Mouse (Mus musculus) thymus, adult 2 months (tissue): Measurements from ENCODE around the gene Ctbp2.

Source experiments
- CTCF ChIP-seq: fragments of 200-500 bp; IDR thresholded peaks from 2 replicates; pipeline ENCODE4 v1.5.1; 2012; ENCODE audit warnings: mild to moderate bottlenecking, control low read depth, low read length, moderate library complexity, borderline replicate concordance; ENCODE audit not compliant: control insufficient read depth, poor library complexity, insufficient read depth; ENCODE audit errors: extremely low read depth
- POLR2A ChIP-seq: fragments of 200-500 bp; IDR thresholded peaks from 2 replicates; pipeline ENCODE4 v1.6.1; 2012; ENCODE audit warnings: mild to moderate bottlenecking, low read length, control low read depth, moderate library complexity; ENCODE audit not compliant: control insufficient read depth, poor library complexity, insufficient read depth; ENCODE audit errors: extremely low read depth

DNA sequence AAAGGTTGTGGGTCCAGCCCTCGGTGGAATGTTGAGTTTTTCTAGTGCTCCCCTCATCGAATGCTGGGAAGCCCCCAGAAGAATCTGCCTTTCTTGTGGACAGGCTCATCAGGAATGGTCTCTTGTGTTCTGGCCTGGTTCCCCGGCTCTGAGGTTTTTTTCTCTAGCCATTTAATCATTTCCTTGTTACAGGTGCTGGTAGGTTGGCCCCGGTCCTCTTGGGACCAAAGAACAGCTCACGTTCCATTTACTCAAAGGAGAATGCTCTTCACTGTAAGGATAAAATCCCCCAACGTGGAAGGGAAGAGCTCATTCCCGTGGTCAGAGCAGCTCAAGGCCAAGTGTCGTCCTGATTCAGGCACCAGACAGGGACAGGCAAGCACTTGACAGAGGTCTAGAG, 114.5 kb downstream of the Ctbp2 start:
- TF ChIP-seq CTCF: no peak
- TF ChIP-seq POLR2A: no peak
